Mouse (Mus musculus) urinary bladder, postnatal 36 days (tissue): ENCODE measurements at regions not wholly inside any gene's neighbourhood (a gene's known extent, or its start where the extent isn't known, plus 50 kb on each side); places are given as distances from the start of the nearest gene placed in this dataset.

Experiments used
- DNase-seq, 2 experiments: peaks; one replicate each; pipeline ENCODE4 v3.0.0; 2022; ENCODE audit warnings: low spot score in 2 of 2, mixed read lengths in 1 of 2

- DNase-seq, result no peak
Observed at GRCm38 (mm10) chr4:105390378-105390777, 233.2 kb downstream of the Plpp3 start.

GRCm38 (mm10) chr4:105394366-105394765 lies 237.2 kb downstream of the Plpp3 start:
- no peak for DNase-seq

GRCm38 (mm10) chr4:105397451-105397850 lies 240.3 kb downstream of the Plpp3 start:
- no peak for DNase-seq

- no peak for DNase-seq
Observed at GRCm38 (mm10) chr4:105402021-105402420, 244.9 kb downstream of the Plpp3 start.

GRCm38 (mm10) chr4:105403169-105403568 lies 246.0 kb downstream of the Plpp3 start:
- DNase-seq, result peak in 1 of 2 experiments; percentile 24

GRCm38 (mm10) chr4:105403686-105404085 lies 246.5 kb downstream of the Plpp3 start:
- no peak for DNase-seq

GRCm38 (mm10) chr4:105405728-105406127 lies 248.6 kb downstream of the Plpp3 start:
- no peak for DNase-seq

- DNase-seq, result no peak
Observed at GRCm38 (mm10) chr4:105406786-105407464, 249.8 kb downstream of the Plpp3 start.

GRCm38 (mm10) chr4:105408896-105409295 lies 251.7 kb downstream of the Plpp3 start:
- DNase-seq, result no peak

- no peak for DNase-seq
Observed at GRCm38 (mm10) chr4:105417166-105417565, 260.0 kb downstream of the Plpp3 start.

- DNase-seq, result no peak
Observed at GRCm38 (mm10) chr4:105422466-105422865, 265.3 kb downstream of the Plpp3 start.

- DNase-seq, result peak in 1 of 2 experiments; percentile 8
Observed at GRCm38 (mm10) chr4:105423727-105424201, 266.6 kb downstream of the Plpp3 start.

- DNase-seq, result no peak
Observed at GRCm38 (mm10) chr4:105425086-105425485, 267.9 kb downstream of the Plpp3 start.

- no peak for DNase-seq
Observed at GRCm38 (mm10) chr4:105427581-105427980, 270.4 kb downstream of the Plpp3 start.

GRCm38 (mm10) chr4:105429381-105430100 lies 272.4 kb downstream of the Plpp3 start:
- DNase-seq, result no peak

GRCm38 (mm10) chr4:105432461-105432860 lies 275.3 kb downstream of the Plpp3 start:
- no peak for DNase-seq

- no peak for DNase-seq
Observed at GRCm38 (mm10) chr4:105437141-105437540, 280.0 kb downstream of the Plpp3 start.

- peak in 1 of 2 experiments; percentile 10 for DNase-seq
Observed at GRCm38 (mm10) chr4:105449046-105449860, 292.1 kb downstream of the Plpp3 start.

GRCm38 (mm10) chr4:105450881-105451280 lies 293.7 kb downstream of the Plpp3 start:
- no peak for DNase-seq

GRCm38 (mm10) chr4:105451871-105452270 lies 294.7 kb downstream of the Plpp3 start:
- DNase-seq, result no peak

- DNase-seq, result peak; percentile 42 to 79
Observed at GRCm38 (mm10) chr4:105456955-105457621, 299.9 kb downstream of the Plpp3 start.
